Mouse (Mus musculus): ENCODE data around the gene Ints14. TPM values are rescaled to one million over a fixed set of nuclear protein-coding genes. Genes with fewer than 3 reads are reported as not detected.

Gene Ints14
- total RNA-seq (2023; ENCODE audit: inconsistent age), result 27.1 to 37.6 TPM (median 32.7 TPM) in 4 replicates

GRCm38 (mm10) chr9:64960117-64960977 lies at the start of gene Ints14:
TSS of gene Ints14 (plus strand) at chr9:64960905.

GRCm38 (mm10) chr9:64951161-64951657 lies 9.5 kb upstream of the Ints14 start, which contains the start of gene Slc24a1:
TSS of gene Slc24a1 (minus strand) at chr9:64951607.

GRCm38 (mm10) chr9:65020991-65021886 lies 60.5 kb downstream of the Ints14 start, which contains the start of gene Hacd3:
TSS of gene Hacd3 (minus strand) at chr9:65021693.

GRCm38 (mm10) chr9:65032269-65033108 lies 71.8 kb downstream of the Ints14 start, which contains the start of gene Dpp8:
TSS of gene Dpp8 (plus strand) at chr9:65032414.

Other genes with a start within 250 kb of the Ints14 start
- gene Rab11a, start 223.1 kb upstream of the Ints14 start, total RNA-seq (2023; ENCODE audit: inconsistent age), result 109 to 131 TPM (median 120 TPM) in 4 replicates
- 209 to 252 TPM (median 231 TPM) in 4 replicates for gene Dennd4a, start 149.6 kb upstream of the Ints14 start, total RNA-seq (2023; ENCODE audit: inconsistent age)
- gene Slc24a1, start 9.3 kb upstream of the Ints14 start, total RNA-seq (2023; ENCODE audit: inconsistent age), result not detected in 4 replicates
- gene Hacd3, start 60.8 kb downstream of the Ints14 start, total RNA-seq (2023; ENCODE audit: inconsistent age), result 19.8 to 23.2 TPM (median 20.2 TPM) in 4 replicates
- gene Dpp8, start 71.5 kb downstream of the Ints14 start, total RNA-seq (2023; ENCODE audit: inconsistent age), result 84.4 to 90.4 TPM (median 86.0 TPM) in 4 replicates
- 0.21 to 0.27 TPM (median 0.22 TPM) in 4 replicates for gene Igdcc4, start 140.6 kb downstream of the Ints14 start, total RNA-seq (2023; ENCODE audit: inconsistent age)
- not detected in 4 replicates for gene Igdcc3, start 180.3 kb downstream of the Ints14 start, total RNA-seq (2023; ENCODE audit: inconsistent age)
- 3.7 to 6.5 TPM (median 4.3 TPM) in 4 replicates for gene Parp16, start 234.4 kb downstream of the Ints14 start, total RNA-seq (2023; ENCODE audit: inconsistent age)

Data from B cell, adult (primary cell).